Mouse (Mus musculus) natural killer cell, adult 2 months (primary cell): ENCODE results near the gene Tshz3.

Experiments
- DNase-seq, 2 experiments: peaks; one replicate each; pipeline ENCODE4 v3.0.0; 2022; ENCODE audit warnings: low spot score in 2 of 2

The Tshz3 gene

DNA sequence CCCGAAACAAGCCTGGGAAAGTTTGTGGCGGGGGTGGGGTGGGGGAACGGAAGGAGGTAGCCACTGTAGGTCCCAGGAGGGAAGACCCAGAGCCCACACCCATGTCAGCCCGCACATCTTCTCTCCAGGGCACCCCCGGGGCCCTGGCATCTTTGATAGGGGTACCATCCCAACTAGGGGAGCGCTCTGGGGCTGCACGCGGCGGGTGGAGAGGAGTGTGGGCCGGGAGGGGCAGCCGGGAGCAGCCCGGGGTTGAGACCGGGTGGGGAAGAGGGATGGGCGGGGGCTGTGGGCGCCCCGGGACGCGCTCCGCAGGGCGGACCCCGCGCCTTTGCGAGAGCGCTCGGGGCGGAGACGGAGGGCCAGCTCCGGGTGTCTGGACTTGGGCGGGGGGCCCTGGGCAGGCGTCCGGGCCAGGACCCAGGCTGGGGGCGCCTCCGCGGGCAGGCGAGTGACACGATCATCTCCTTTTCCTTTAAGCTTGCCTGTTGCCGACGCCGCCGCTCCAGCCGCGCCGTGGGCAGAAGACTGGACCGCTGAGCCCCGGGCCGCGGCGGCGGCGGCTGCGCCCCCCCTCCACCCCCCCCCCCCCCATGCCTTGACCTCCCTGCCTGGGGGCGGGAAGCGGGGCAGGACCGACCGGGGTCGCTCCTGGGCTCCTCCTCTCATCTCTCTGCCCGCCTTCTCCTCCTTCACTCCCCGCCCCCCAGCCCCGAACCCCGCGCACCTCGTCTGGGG lies 631 bp upstream of the Tshz3 start:
- DNase-seq, result no peak

GRCm38 (mm10) chr7:36698589-36698946 lies 650 bp downstream of the Tshz3 start:
- DNase-seq, result no peak

- no peak for DNase-seq
Observed at GRCm38 (mm10) chr7:36699001-36699987, 1.4 kb downstream of the Tshz3 start.

GRCm38 (mm10) chr7:36706636-36707035 lies 8.7 kb downstream of the Tshz3 start:
- no peak for DNase-seq

GRCm38 (mm10) chr7:36707266-36707665 lies 9.3 kb downstream of the Tshz3 start:
- DNase-seq, result no peak

GRCm38 (mm10) chr7:36707681-36708350 lies 9.9 kb downstream of the Tshz3 start:
- no peak for DNase-seq

DNA sequence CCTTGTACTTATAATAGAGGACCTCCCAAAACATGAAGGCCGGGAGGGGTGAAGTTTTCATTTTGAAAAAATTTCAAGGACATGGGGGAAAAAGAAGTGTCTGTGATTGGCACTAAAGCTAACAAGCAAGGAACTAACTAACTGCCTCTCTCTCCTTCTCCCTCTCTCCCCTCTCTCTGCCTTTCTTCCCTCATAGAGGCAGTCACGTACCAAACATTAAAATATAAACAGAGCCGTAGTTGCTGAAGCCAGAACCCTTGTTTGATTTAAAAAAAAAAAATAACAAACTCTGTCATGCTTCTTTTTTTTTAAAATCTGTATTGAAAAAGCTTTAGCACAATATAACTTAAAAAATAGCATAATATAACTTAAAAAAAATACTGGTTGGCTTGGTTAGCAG lies 10.9 kb downstream of the Tshz3 start:
- no peak for DNase-seq

- no peak for DNase-seq
Observed at GRCm38 (mm10) chr7:36709239-36709638, 11.3 kb downstream of the Tshz3 start.

GRCm38 (mm10) chr7:36709974-36710373 lies 12.1 kb downstream of the Tshz3 start:
- no peak for DNase-seq

DNA sequence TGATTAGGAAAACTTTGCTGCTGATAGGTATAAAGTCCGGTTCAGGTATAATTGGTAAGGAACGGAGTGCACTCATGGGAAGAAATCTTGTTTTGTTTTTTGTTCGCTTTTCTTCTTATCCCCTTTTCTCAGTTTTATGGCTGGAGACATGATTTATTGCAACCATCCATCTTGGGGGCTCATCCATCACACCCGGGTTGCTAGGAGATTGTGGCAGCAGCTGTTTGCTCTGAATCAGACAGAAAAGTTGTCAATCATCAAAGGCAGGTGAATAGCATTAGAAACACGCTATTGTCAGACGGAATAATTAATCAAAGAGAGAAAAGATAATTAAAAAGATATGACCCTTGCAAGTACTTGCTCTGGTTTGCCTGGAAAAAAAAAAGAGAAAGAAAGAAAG lies 12.5 kb downstream of the Tshz3 start:
- DNase-seq, result no peak

DNA sequence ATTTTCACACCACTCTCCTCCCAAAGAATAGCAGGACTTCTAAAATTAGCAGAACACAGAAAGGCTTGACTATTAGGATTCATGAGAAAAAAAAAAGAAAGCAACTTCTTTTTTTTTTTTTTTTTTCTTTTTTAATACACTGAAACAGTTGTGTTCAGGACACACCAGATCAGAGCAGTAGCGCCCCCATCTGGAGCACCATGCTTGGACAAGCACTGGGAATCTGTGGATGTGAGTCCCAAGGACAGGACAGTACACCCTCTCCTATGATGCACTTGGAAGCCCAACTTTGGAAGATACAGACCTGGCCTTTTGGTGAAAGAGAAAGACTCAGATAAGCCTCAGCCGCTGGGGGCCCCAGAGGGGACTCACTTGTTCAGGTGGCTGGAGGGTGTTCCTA lies 13.8 kb downstream of the Tshz3 start:
- DNase-seq, result no peak

- DNase-seq, result no peak
Observed at GRCm38 (mm10) chr7:36714323-36714722, 16.4 kb downstream of the Tshz3 start.

- DNase-seq, result no peak
Observed at GRCm38 (mm10) chr7:36717192-36717591, 19.3 kb downstream of the Tshz3 start.

GRCm38 (mm10) chr7:36720830-36721229 lies 22.9 kb downstream of the Tshz3 start:
- DNase-seq, result no peak

GRCm38 (mm10) chr7:36736303-36737050 lies 38.6 kb downstream of the Tshz3 start:
- DNase-seq, result no peak

GRCm38 (mm10) chr7:36751480-36751879 lies 53.6 kb downstream of the Tshz3 start:
- DNase-seq, result no peak

- no peak for DNase-seq
Observed at GRCm38 (mm10) chr7:36767501-36768092, 69.7 kb downstream of the Tshz3 start.

DNA sequence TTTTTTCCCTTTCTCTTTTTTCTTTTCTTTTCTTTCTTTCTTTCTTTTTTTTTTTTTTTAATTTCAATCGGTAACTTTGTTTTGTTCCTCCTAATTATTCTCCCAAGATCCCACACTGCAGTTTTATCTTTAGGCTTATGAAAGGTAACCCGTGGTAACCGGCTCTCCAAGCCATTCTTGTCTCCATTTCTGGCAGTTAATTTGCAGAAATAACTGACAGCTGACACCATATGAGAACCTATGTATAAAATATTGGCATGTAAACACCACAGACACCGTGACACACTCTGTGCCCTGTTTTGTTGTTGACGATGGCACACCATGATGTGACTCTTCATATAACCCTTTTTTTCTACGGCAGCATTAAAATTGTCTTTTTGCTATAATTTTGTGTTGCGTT lies 75.2 kb downstream of the Tshz3 start:
- DNase-seq, result no peak

DNA sequence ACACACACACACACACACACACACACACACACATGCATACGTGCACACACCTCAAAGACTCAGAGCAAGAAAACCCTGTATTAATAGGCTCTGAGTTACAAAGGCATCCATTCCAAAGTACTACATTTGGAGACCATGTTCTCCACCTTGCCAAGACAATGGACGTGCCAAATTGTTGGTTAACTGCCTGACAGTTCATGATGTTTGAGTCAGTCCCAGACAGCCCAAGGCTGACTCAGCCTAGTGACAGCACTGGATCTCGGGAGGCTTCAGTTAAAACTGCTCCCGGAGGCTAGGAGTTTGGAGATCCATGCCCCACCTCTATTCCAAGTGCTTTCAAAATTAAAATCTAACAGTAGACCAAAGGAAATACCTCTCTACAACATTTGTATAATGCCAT lies 79.0 kb downstream of the Tshz3 start:
- DNase-seq, result no peak

- DNase-seq, result no peak
Observed at GRCm38 (mm10) chr7:36778456-36778855, 80.5 kb downstream of the Tshz3 start.

DNA sequence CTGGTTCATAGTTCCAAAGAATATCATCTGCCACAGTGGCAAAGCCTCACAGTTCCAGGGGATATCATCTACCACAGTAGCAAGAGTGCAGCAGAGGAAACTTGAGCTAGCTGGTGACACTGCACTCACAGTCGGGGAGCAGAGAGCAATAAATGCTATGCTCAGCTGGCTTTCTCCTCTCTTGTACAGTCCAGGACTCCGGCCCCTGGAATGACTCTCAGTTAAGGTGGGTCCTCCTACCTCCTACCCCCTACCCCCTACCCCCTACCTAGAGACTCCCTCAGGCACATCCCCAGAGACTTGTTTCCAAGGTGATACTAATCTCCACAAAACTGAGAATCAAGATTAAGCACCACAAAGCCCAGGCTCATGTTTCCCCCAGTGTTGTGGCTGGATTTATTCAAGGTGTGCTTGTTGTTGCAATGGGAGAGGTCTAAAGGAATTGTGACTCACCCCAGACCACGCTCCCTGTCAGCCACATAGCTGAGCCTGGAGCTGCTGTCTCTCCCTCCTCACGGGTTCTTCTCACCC lies 86.4 kb downstream of the Tshz3 start:
- DNase-seq, result no peak
